Mouse (Mus musculus): ENCODE results near the gene Spen. TPM values are rescaled to one million over a fixed set of nuclear protein-coding genes. Genes with fewer than 3 reads are reported as not detected.

The Spen gene
- polyA plus RNA-seq, 1 experiment from 2014 or later, result 20.4 TPM

DNA sequence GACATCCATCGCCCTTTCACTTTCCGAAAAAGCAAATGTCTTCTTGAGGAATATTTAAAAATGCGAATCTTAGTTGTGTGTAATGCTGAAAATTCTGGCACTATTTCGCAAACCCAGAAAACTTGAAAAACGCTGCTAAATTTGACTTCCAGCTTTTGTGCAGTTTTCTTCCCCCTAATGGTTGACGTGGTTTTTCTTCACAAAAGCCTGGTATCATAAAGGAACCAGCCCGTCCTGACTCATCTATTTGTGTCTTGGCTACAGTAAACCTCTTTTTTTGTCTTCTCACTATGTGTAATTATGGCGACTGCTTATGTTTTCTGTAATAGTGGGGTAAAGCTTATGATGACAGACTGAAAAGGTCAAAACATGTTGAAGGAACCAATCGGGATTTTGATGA, 8.9 kb upstream of the Spen start:
- Histone ChIP-seq H3K9me3 (ENCODE audit: control insufficient read depth, low read length) (no peaks in the 10 kb centered on the region), H3K36me3 (replicated peaks; ENCODE audit: control insufficient read depth, insufficient read depth) (no peaks in the 10 kb centered on the region), H3K4me2 (replicated peaks) (peak overlapping the region; percentile 99), H3K4me1 (replicated peaks; ENCODE audit: control insufficient read depth, insufficient read depth, low read length) (peaks cover 16% of the 10 kb centered on the region), H3K27ac (peak overlapping the region; percentile 100), H3K9ac (peak overlapping the region; percentile 99), H3K4me3 (replicated peaks; ENCODE audit: low read length) (peak overlapping the region; percentile 69), H3K27me3 (ENCODE audit: control insufficient read depth, insufficient read depth, low read length) (no peaks in the 10 kb centered on the region)
- WGBS, result 17% methylated on average over 9 of the region's 9 CpGs
- DNase-seq (ENCODE audit: low spot score) (no peak), ATAC-seq (ENCODE audit: low FRiP score) (no peak)

DNA sequence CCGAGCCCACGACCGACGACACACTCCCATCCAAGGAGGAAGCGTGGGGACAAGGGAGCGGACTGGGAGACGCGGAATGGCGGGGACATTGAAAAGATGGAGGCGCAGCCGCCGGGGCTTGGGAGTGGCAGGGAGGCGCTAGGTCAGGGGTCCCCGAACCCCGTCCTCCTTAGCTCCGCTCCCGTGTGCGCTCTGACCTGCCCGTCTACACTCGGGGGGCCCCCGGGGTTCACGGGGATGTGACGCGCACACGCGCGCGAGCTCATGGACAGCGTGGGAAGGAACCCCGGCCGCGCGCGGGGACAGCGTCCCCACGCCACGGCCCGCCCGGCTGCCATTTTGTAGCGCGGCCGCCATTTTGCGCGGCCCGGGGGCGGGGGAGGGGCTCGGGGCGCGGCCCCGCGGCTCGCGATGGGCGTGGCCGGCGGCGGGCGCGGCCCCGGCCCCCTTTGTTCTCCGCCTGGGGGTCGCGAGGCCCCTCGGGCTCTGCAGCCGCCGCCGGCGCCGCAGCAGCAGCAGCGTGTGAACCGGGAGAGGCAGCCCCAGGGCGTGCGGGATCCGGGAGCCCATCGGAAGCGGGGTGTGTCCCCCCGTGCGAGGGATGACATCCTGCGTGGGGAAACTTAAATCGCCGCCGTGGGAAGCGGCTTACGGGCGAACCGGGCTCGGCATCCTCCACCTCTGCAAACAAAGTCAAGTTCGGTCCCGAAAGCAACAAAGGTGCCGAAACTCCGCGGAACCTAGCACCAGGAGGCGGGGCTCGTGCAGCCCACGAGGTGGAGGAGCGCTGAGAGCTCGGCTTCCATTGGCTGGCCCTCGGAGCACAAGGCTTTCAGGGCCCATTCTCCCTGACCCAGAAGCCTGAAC, 8.2 kb upstream of the Spen start:
- under 1% methylated on average over 67 of the region's 98 CpGs for WGBS
- no peaks in the 10 kb centered on the region for H3K36me3 ChIP-seq (replicated peaks; ENCODE audit: control insufficient read depth, insufficient read depth)
- no peaks in the 10 kb centered on the region for H3K9me3 ChIP-seq (ENCODE audit: control insufficient read depth, low read length)
- H3K27me3 ChIP-seq (ENCODE audit: control insufficient read depth, insufficient read depth, low read length), result no peaks in the 10 kb centered on the region
- peak overlapping the region; percentile 69 for H3K4me3 ChIP-seq (replicated peaks; ENCODE audit: low read length)
- ATAC-seq (ENCODE audit: low FRiP score), result peak; percentile 88
- peaks cover 19% of the 10 kb centered on the region for H3K4me1 ChIP-seq (replicated peaks; ENCODE audit: control insufficient read depth, insufficient read depth, low read length)
- H3K9ac ChIP-seq, result peak overlapping the region; percentile 99
- DNase-seq (ENCODE audit: low spot score), result peak; percentile 88
- peak overlapping the region; percentile 100 for H3K27ac ChIP-seq
- H3K4me2 ChIP-seq (replicated peaks), result peak overlapping the region; percentile 99

DNA sequence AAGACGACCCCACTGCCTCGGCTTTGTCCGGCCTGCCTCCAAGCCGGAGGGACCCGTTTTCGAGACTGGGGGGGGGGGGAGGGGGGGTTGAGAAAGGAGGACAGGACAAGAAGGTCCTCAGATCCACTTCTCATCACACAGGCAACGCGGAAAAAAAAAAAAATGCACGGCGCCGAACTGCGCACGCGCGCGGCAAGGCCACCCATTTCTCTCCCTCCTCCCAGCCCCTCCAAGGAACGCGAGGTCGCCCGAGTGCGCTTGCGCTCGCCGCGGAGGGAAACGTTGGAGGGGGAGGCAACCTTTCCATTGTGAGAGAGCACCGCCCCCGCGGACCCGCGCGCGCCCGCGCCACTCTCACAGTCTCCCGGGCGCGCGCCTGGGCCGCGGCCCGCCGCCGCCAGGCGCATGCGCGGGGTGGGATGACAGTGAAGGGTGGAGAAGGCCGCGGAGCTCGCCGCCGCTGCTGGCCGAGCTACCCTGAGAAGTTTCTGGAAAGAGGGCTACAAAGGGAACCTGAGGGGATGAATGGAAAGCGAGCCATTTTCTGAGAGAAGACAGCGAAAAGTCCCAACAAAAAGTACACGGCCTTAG, 7.4 kb upstream of the Spen start:
- Histone ChIP-seq H3K4me3 (replicated peaks; ENCODE audit: low read length) (peak overlapping the region; percentile 69), H3K27ac (peak overlapping the region; percentile 100), H3K9ac (peak overlapping the region; percentile 99), H3K4me2 (replicated peaks) (peak overlapping the region; percentile 99), H3K36me3 (replicated peaks; ENCODE audit: control insufficient read depth, insufficient read depth) (no peaks in the 10 kb centered on the region), H3K4me1 (replicated peaks; ENCODE audit: control insufficient read depth, insufficient read depth, low read length) (peaks cover 22% of the 10 kb centered on the region), H3K27me3 (ENCODE audit: control insufficient read depth, insufficient read depth, low read length) (no peaks in the 10 kb centered on the region), H3K9me3 (ENCODE audit: control insufficient read depth, low read length) (no peaks in the 10 kb centered on the region)
- under 1% methylated on average over 51 of the region's 56 CpGs for WGBS
- ATAC-seq (ENCODE audit: low FRiP score) (peak; percentile 74), DNase-seq (ENCODE audit: low spot score) (peak; percentile 99)

DNA sequence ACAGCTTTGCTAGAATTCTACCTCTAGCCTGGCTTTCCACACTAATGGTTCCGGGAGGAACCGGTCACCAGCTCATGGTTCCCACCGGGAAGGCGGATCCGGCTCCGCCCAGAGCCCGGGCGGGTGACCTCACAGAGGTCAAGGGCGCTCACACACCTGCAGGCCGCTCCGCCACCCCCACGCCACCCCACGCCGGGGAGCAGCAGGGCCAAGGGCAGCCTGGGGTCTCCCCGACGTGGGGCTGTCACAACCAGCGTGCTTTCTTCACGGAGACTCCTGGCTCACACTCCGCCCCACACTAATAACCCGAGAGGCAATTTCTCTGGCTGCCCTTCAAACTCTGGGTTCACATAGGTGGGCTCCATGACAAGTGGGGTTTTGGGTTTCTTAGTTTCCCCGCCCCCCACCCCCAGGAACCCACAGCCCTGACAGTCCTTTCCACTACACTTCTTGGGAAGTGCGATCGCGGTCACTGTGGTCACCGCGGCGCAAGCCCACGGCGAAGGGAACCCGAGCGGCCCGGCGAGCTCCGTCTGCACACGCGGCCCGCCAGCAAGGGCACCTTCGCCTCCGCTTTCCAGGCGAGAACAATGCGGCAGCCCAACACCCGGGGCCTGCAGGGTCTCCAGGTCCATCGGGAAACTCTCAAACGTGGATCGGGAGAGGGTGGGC, 6.8 kb upstream of the Spen start:
- peak; percentile 56 for ATAC-seq (ENCODE audit: low FRiP score)
- H3K4me3 ChIP-seq (replicated peaks; ENCODE audit: low read length), result peak overlapping the region; percentile 69
- no peaks in the 10 kb centered on the region for H3K36me3 ChIP-seq (replicated peaks; ENCODE audit: control insufficient read depth, insufficient read depth)
- under 1% methylated on average over 45 of the region's 45 CpGs for WGBS
- H3K9ac ChIP-seq, result peak overlapping the region; percentile 87
- peak; percentile 60 for DNase-seq (ENCODE audit: low spot score)
- peak overlapping the region; percentile 100 for H3K27ac ChIP-seq
- no peaks in the 10 kb centered on the region for H3K9me3 ChIP-seq (ENCODE audit: control insufficient read depth, low read length)
- no peaks in the 10 kb centered on the region for H3K27me3 ChIP-seq (ENCODE audit: control insufficient read depth, insufficient read depth, low read length)
- H3K4me2 ChIP-seq (replicated peaks), result peak overlapping the region; percentile 99
- H3K4me1 ChIP-seq (replicated peaks; ENCODE audit: control insufficient read depth, insufficient read depth, low read length), result peaks cover 22% of the 10 kb centered on the region

DNA sequence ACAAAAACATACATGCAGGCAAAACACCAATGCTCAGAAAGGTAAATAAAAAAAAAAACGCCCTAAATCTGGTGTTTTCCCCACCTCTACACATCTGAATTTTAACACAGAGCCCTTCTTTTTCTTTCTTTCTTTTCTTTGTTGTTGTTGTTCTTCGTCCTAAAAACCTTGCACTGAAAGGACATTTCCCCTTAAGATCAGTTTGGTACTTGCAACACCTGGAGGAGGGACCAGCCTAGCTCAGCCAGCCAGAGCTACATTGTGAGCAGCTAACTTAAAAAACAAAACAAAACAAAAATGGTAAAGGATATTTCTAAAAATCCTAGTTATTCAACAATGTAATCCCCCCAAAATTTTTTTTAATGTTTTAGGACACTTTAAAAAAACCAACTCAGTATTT, 6.1 kb upstream of the Spen start:
- Histone ChIP-seq H3K27ac (peak overlapping the region; percentile 100), H3K36me3 (replicated peaks; ENCODE audit: control insufficient read depth, insufficient read depth) (no peaks in the 10 kb centered on the region), H3K4me2 (replicated peaks) (peak overlapping the region; percentile 99), H3K27me3 (ENCODE audit: control insufficient read depth, insufficient read depth, low read length) (no peaks in the 10 kb centered on the region), H3K9me3 (ENCODE audit: control insufficient read depth, low read length) (no peaks in the 10 kb centered on the region), H3K9ac (peak overlapping the region; percentile 87), H3K4me3 (replicated peaks; ENCODE audit: low read length) (peak overlapping the region; percentile 69), H3K4me1 (replicated peaks; ENCODE audit: control insufficient read depth, insufficient read depth, low read length) (peaks cover 23% of the 10 kb centered on the region)
- no peak for DNase-seq (ENCODE audit: low spot score)
- no peak for ATAC-seq (ENCODE audit: low FRiP score)
- WGBS, result 46% methylated on average over 2 of the region's 2 CpGs

DNA sequence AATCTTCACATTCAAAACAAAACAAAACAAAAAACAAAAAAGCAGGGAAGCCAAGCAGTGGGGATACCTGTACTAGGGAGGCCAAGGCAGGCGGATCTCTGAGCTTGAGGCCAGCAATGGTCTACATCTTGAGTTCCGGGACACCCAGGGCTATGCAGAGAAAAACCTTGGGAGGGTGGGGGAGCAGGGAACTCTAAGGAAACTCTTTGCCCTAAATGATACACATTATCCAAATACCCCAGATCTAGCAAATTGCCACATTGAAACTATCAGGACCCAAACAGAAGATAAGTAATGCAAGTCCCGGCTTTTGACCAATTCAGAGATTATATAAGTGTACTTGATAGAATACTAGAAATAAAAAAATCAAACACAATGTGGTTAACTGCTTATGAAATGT, 5.2 kb upstream of the Spen start:
- H3K4me2 ChIP-seq (replicated peaks), result no peak overlapping the region
- DNase-seq (ENCODE audit: low spot score), result no peak
- peaks cover 29% of the 10 kb centered on the region for H3K4me1 ChIP-seq (replicated peaks; ENCODE audit: control insufficient read depth, insufficient read depth, low read length)
- ATAC-seq (ENCODE audit: low FRiP score), result no peak
- H3K9ac ChIP-seq, result no peak overlapping the region
- no peak overlapping the region for H3K27ac ChIP-seq
- no peaks in the 10 kb centered on the region for H3K27me3 ChIP-seq (ENCODE audit: control insufficient read depth, insufficient read depth, low read length)
- no peak overlapping the region for H3K4me3 ChIP-seq (replicated peaks; ENCODE audit: low read length)
- H3K36me3 ChIP-seq (replicated peaks; ENCODE audit: control insufficient read depth, insufficient read depth), result no peaks in the 10 kb centered on the region
- WGBS, result 85% methylated on average over 3 of the region's 3 CpGs
- no peaks in the 10 kb centered on the region for H3K9me3 ChIP-seq (ENCODE audit: control insufficient read depth, low read length)

DNA sequence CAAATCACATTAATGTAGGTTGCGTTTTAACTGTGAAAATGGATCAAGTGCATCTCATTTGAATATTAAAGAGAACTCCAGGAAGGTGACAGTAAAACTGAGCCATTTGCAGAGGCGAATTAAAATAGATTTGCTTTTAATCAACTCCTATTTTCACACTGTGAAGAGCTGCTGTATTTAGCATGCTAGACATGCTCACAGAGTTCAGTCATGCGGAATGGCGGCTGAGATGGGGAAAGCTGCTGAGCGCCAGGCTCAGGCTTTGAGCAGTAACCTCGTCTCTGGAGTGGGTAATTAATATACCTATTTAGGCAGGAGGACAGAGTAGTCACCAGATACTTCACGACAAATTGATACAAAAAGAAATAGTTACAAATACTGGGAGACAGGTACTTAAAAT, 3.5 kb upstream of the Spen start:
- 0 out of 2 replicates have a peak overlapping the region, but pooled peaks have one; percentile 17 for H3K4me2 ChIP-seq (replicated peaks)
- H3K36me3 ChIP-seq (replicated peaks; ENCODE audit: control insufficient read depth, insufficient read depth), result no peaks in the 10 kb centered on the region
- H3K4me1 ChIP-seq (replicated peaks; ENCODE audit: control insufficient read depth, insufficient read depth, low read length), result peaks cover 19% of the 10 kb centered on the region
- DNase-seq (ENCODE audit: low spot score) (peak; percentile 75), ATAC-seq (ENCODE audit: low FRiP score) (no peak)
- H3K27me3 ChIP-seq (ENCODE audit: control insufficient read depth, insufficient read depth, low read length), result no peaks in the 10 kb centered on the region
- peak overlapping the region; percentile 66 for H3K27ac ChIP-seq
- 0 out of 2 replicates have a peak overlapping the region, but pooled peaks have one; percentile 24 for H3K9ac ChIP-seq
- 0 out of 2 replicates have a peak overlapping the region, but pooled peaks have one; percentile 3 for H3K4me3 ChIP-seq (replicated peaks; ENCODE audit: low read length)
- 9% methylated on average over 7 of the region's 7 CpGs for WGBS
- no peaks in the 10 kb centered on the region for H3K9me3 ChIP-seq (ENCODE audit: control insufficient read depth, low read length)

DNA sequence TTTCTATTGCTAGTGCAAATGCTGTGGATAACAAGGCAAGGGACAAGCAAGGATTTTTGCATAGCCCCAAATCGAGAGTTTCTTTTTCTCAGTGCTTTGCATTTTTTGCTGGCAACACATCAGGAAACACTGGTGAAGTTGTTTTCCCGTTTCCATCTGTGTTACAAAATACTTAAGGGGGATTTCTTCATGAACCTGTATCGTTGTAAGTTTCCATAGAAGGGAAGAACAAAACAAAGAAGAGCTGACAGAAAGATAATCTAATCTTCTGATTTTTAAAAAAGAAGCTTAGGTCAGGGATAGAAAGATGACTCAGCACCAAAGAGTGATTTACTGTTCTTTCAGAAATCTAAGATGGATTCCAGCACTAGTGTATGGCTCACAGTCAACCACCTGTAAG, 2.4 kb upstream of the Spen start:
- peaks cover 19% of the 10 kb centered on the region for H3K4me1 ChIP-seq (replicated peaks; ENCODE audit: control insufficient read depth, insufficient read depth, low read length)
- 79% methylated on average over 3 of the region's 3 CpGs for WGBS
- ATAC-seq (ENCODE audit: low FRiP score) (no peak), DNase-seq (ENCODE audit: low spot score) (no peak)
- no peaks in the 10 kb centered on the region for H3K9me3 ChIP-seq (ENCODE audit: control insufficient read depth, low read length)
- no peak overlapping the region for H3K9ac ChIP-seq
- H3K4me2 ChIP-seq (replicated peaks), result no peak overlapping the region
- no peak overlapping the region for H3K27ac ChIP-seq
- no peaks in the 10 kb centered on the region for H3K36me3 ChIP-seq (replicated peaks; ENCODE audit: control insufficient read depth, insufficient read depth)
- H3K27me3 ChIP-seq (ENCODE audit: control insufficient read depth, insufficient read depth, low read length), result no peaks in the 10 kb centered on the region
- H3K4me3 ChIP-seq (replicated peaks; ENCODE audit: low read length), result no peak overlapping the region

DNA sequence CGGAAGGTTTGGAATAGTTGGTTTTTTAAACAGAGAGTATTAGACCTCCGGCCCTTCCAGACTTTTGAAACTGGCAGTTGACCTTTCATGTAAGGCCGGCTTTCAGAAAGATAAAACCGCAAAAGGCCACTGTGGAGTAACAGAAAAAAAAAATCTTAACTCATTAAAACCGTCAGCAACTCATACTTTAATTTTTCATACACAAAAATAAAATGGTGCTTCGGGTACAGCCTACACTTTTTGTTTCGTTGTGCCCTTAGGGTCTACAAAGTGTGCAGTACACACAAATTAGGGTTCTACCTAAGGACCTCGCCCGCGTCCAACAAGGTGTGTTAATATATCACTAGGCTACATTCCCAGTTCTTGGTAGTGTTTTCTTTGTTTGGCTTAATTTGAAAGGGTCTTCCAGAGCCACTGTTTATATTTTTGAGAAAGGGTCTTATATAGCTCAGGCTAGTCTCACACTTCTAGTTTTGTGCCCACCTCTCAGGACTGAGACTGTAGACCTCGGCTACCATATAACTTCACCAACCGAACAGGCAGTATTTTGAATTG, 893 bp upstream of the Spen start:
- WGBS, result 47% methylated on average over 12 of the region's 12 CpGs
- ATAC-seq (ENCODE audit: low FRiP score), result no peak

More for the DNA sequence above, 893 bp upstream of the Spen start:
- Histone ChIP-seq H3K9me3 (ENCODE audit: control insufficient read depth, low read length) (no peaks in the 10 kb centered on the region), H3K27ac (peak overlapping the region; percentile 98), H3K9ac (peak overlapping the region; percentile 69), H3K27me3 (ENCODE audit: control insufficient read depth, insufficient read depth, low read length) (no peaks in the 10 kb centered on the region), H3K4me2 (replicated peaks) (peak overlapping the region; percentile 79), H3K4me3 (replicated peaks; ENCODE audit: low read length) (peak overlapping the region; percentile 99), H3K36me3 (replicated peaks; ENCODE audit: control insufficient read depth, insufficient read depth) (no peaks in the 10 kb centered on the region), H3K4me1 (replicated peaks; ENCODE audit: control insufficient read depth, insufficient read depth, low read length) (peaks cover 23% of the 10 kb centered on the region)
- no peak for DNase-seq (ENCODE audit: low spot score)

Data from hindbrain, embryonic 14.5 days (tissue).